Comparison of ENCODE assay signal across 8 mouse cellular contexts in the genomic region with DNA sequence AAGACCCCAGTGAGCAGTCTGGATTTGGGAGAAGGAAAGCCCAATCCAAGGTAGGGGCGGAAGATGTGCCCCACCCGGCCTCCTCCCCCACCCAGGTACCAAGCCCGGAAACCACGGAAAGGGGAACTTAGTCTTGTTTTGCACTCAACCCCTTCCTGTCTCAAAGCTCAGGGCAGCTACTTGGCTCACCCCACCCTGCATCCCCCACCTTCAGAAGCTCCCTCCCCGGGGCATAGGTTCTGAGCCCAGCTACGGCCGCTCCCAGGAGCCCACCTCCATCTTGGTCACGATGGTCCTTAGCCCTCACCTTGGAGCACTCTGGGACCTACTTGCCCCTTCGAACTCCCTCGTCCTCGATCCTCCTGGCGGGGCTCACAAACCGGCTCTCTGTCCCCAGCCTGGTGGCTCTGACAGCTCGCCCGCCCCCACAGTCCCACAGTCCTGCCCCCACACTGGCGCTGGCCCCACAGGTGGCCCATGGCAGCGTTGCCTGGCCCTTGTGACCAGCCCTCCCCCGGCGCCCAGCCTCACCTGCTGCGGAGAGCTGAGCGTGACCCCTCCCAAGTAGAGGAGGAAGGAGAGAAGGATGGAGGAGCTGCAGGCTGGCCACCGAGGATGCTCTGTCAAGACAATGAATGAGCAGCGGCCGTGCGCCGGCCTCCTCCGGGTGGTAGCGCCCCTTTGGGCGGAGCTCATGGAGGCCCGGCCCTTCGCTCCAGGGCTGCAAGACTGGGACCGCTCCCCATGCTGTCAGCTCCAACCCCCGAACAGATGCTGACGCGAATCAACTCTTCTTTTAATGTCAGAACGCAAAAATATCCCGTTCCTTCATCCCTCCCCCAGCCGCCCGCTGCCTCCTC. TPM values are rescaled to one million over a fixed set of nuclear protein-coding genes. Genes with fewer than 3 reads are reported as not detected.
DNase-seq lines count a peak whose midpoint lies in the region; ATAC-seq and TF ChIP-seq lines count a peak whose summit lies in the region.

No protein-coding gene starts in this region.

- peak; percentile 71 for DNase-seq in R1 (ENCODE audit: low read depth, low spot score)
- DNase-seq in cerebellum, postnatal 10 days, result peak; percentile 90 to 93
- DNase-seq in frontal cortex, postnatal 36 days (ENCODE audit: low spot score in 2 of 2), result peak; percentile 93 to 94
- DNase-seq in hindbrain, postnatal 0 days (ENCODE audit: low spot score), result peak; percentile 90
- DNase-seq in left cerebral cortex, postnatal 25 days (ENCODE audit: low spot score in 2 of 2), result peak; percentile 92 to 97
- DNase-seq in right cerebral cortex, postnatal 25 days, result peak; percentile 92
- DNase-seq in urinary bladder, postnatal 4 days (ENCODE audit: low spot score in 2 of 2), result peak; percentile 61 to 77

- no peaks in the 10 kb centered on the region for H3K9me3 ChIP-seq in hindbrain, postnatal 0 days (ENCODE audit: low read length)

- WGBS in hindbrain, postnatal 0 days, result under 1% methylated on average over 39 of the region's 39 CpGs

- H3K4me2 ChIP-seq in hindbrain, postnatal 0 days (ENCODE audit: low read depth, low read length), result peak overlapping the region; percentile 74

- peak overlapping the region; percentile 81 for H3K9ac ChIP-seq in hindbrain, postnatal 0 days (replicated peaks; ENCODE audit: low read length)

- H3K27ac ChIP-seq in hindbrain, postnatal 0 days, result peak overlapping the region; percentile 91

- peaks cover 19% of the 10 kb centered on the region for H3K4me1 ChIP-seq in hindbrain, postnatal 0 days (ENCODE audit: insufficient read depth, low read length)

- ATAC-seq in hindbrain, postnatal 0 days, result peak; percentile 82
- ATAC-seq in megakaryocyte-erythroid progenitor cell, adult 5-6 weeks (replicated peaks; ENCODE audit: low FRiP score, low TSS enrichment, poor library complexity, severe bottlenecking), result peak; percentile 61

- peak; percentile 33 for TF ChIP-seq CTCF in hindbrain, postnatal 0 days (IDR thresholded peaks at IDR 0.05; ENCODE audit: low read depth)

- H3K4me3 ChIP-seq in hindbrain, postnatal 0 days (ENCODE audit: low read length), result peak overlapping the region; percentile 72

- no peaks in the 10 kb centered on the region; the same call in 1 of the 2 replicates for H3K27me3 ChIP-seq in hindbrain, postnatal 0 days (ENCODE audit: insufficient read depth, low read length)

- intact Hi-C loops in left cerebral cortex, postnatal 25 days (cut with DNase I), result loop anchor here (1.0 to 5.0 kb wide), 4 partner anchors 35 to 94 kb away; partner anchors contain the start of gene Ypel3

- peaks cover 10% of the 10 kb centered on the region; the same call in 1 of the 2 replicates for H3K36me3 ChIP-seq in hindbrain, postnatal 0 days (ENCODE audit: insufficient read depth, low read length)

RNA-seq across cellular contexts. Expression of gene Coro1a, which starts 3.2 kb away (rescaled TPM):
- total RNA-seq in hindbrain, postnatal 0 days (2014; rRNA removed), result 113 and 150 TPM in 2 replicates
- polyA plus RNA-seq in hindbrain, postnatal 0 days (2015; fragmentation: Nextera tagmentation; extraction: Ambion mirVana), result 88.1 and 93.7 TPM in 2 replicates
- 100 to 1,000 TPM; 163 to 167 TPM for total RNA-seq in left cerebral cortex, postnatal 25 days (2021)
- 31.8 and 35.5 TPM in 2 replicates for total RNA-seq in megakaryocyte-erythroid progenitor cell, adult 5-6 weeks (2014; fragmentation: Nextera tagmentation)
- total RNA-seq in megakaryocyte-erythroid progenitor cell, adult 5-6 weeks (2017), result 40.7 and 41.2 TPM in 2 replicates

RNA-seq across cellular contexts. Expression of gene Slx1b, which starts 8.8 kb away (rescaled TPM):
- 17.0 and 17.6 TPM in 2 replicates for total RNA-seq in hindbrain, postnatal 0 days (2014; rRNA removed)
- 8.6 and 9.3 TPM in 2 replicates for polyA plus RNA-seq in hindbrain, postnatal 0 days (2015; fragmentation: Nextera tagmentation; extraction: Ambion mirVana)
- 10 to 100 TPM; 14.4 to 17.0 TPM for total RNA-seq in left cerebral cortex, postnatal 25 days (2021)
- total RNA-seq in megakaryocyte-erythroid progenitor cell, adult 5-6 weeks (2014; fragmentation: Nextera tagmentation), result 3.7 and 9.3 TPM in 2 replicates
- total RNA-seq in megakaryocyte-erythroid progenitor cell, adult 5-6 weeks (2017), result 2.9 and 3.0 TPM in 2 replicates

RNA-seq across cellular contexts. Expression of gene Bola2, which starts 9.2 kb away (rescaled TPM):
- total RNA-seq in hindbrain, postnatal 0 days (2014; rRNA removed), result 67.1 and 122 TPM in 2 replicates
- polyA plus RNA-seq in hindbrain, postnatal 0 days (2015; fragmentation: Nextera tagmentation; extraction: Ambion mirVana), result 164 and 172 TPM in 2 replicates
- total RNA-seq in left cerebral cortex, postnatal 25 days (2021), result 100 to 1,000 TPM in 1 of 2 experiments, 10 to 100 TPM in 1; 92.0 to 102 TPM
- total RNA-seq in megakaryocyte-erythroid progenitor cell, adult 5-6 weeks (2014; fragmentation: Nextera tagmentation), result 212 and 218 TPM in 2 replicates
- total RNA-seq in megakaryocyte-erythroid progenitor cell, adult 5-6 weeks (2017), result 107 and 179 TPM in 2 replicates

RNA-seq across cellular contexts. Expression of gene Sult1a1, which starts 28.1 kb away (rescaled TPM):
- 22.1 and 34.8 TPM in 2 replicates for total RNA-seq in hindbrain, postnatal 0 days (2014; rRNA removed)
- polyA plus RNA-seq in hindbrain, postnatal 0 days (2015; fragmentation: Nextera tagmentation; extraction: Ambion mirVana), result 19.4 and 22.4 TPM in 2 replicates
- total RNA-seq in left cerebral cortex, postnatal 25 days (2021), result 10 to 100 TPM; 11.7 to 19.3 TPM
- not detected in 2 replicates for total RNA-seq in megakaryocyte-erythroid progenitor cell, adult 5-6 weeks (2014; fragmentation: Nextera tagmentation)
- not detected in 2 replicates for total RNA-seq in megakaryocyte-erythroid progenitor cell, adult 5-6 weeks (2017)

RNA-seq across cellular contexts. Expression of gene Mapk3, which starts 55.0 kb away (rescaled TPM):
- 109 and 132 TPM in 2 replicates for total RNA-seq in hindbrain, postnatal 0 days (2014; rRNA removed)
- 99.9 and 107 TPM in 2 replicates for polyA plus RNA-seq in hindbrain, postnatal 0 days (2015; fragmentation: Nextera tagmentation; extraction: Ambion mirVana)
- 100 to 1,000 TPM; 148 to 165 TPM for total RNA-seq in left cerebral cortex, postnatal 25 days (2021)
- 41.0 and 45.1 TPM in 2 replicates for total RNA-seq in megakaryocyte-erythroid progenitor cell, adult 5-6 weeks (2014; fragmentation: Nextera tagmentation)
- 17.5 and 20.1 TPM in 2 replicates for total RNA-seq in megakaryocyte-erythroid progenitor cell, adult 5-6 weeks (2017)

Comparison
In these comparisons a context has a peak if more than half of its experiments do, and no peak if none do; other contexts are left out.
1. Peak in every context shown above with its lines: DNase-seq, ATAC-seq, H3K4me3 ChIP-seq and H3K27ac ChIP-seq.